Mouse (Mus musculus): ENCODE results near the gene 4930519P11Rik.

The 4930519P11Rik gene

GRCm38 (mm10) chr2:154613118-154614115 lies at the start of gene 4930519P11Rik, which contains the start of gene Zfp341:
4930519P11Rik (minus strand) TSS chr2:154613437.
Zfp341 (plus strand) TSS chr2:154613297.
- DNase-seq (ENCODE audit: low spot score), result peak; percentile 52

DNA sequence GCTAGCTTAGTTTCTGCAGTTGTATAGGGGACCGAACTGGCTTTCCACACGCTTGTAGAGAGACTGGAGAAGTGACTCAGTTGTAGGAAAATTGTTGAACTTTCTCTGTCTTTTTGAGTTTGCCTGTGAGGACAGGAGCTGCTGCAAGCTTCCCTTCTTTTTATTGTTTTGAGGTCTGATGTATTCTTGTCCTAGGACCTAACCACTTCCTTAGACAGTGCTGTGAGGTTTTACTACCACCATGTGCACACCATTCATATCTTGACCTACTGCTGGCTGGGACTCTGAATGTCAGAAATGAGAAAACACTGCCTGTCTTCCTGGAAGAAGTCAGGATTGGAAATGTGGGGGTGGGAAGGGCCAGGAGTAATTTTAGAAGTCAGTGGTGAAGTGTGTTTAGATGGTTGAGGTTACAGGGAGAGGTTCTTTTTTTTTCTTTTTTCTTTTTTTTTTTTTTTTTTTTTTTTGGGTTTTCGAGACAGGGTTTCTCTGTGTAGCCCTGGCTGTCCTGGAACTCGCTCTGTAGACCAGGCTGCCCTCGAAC lies 46.4 kb upstream of the 4930519P11Rik start:
- no peak for DNase-seq (ENCODE audit: low spot score)

- no peak for DNase-seq (ENCODE audit: low spot score)
These were observed 45.8 kb upstream of the 4930519P11Rik start for GRCm38 (mm10) chr2:154659070-154659469.

DNA sequence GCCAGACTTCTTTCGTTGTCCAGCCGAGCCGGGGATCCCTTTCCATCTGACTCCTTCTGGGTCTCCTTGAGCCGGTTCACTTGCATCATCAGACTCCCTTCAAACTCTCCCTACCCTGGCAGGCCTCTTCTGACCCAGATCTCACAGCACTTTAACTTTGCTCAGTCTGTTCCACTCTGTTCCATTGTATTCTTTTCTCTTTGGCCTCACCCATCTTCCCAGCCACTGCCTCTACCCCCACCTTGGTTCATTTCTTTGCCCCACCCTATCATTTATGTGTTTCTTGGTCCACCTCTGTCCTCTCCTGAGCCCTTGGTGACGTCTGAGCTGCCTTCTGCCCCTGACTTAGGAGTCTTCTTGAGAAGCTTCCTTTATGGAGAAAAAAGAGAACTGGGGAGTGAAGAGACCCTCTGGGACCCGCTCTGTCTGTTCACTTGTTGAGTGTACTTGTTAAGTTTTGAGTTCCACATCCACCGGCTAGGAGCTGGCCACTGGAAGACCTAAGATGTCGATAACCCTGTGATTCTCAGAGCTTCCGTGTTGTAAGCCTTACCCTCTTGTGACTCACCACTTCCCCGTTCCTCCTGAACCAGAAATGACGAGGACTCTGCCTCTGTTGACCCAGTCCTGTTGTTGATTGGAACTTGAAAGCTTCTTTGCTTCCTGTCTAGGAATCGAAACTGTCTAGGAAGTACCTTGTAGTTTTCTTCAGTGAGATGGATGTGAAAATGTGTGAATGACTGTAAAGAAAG lies 44.4 kb upstream of the 4930519P11Rik start:
- DNase-seq (ENCODE audit: low spot score), result no peak

- DNase-seq (ENCODE audit: low spot score), result peak; percentile 87
These were observed 43.7 kb upstream of the 4930519P11Rik start for GRCm38 (mm10) chr2:154656710-154657485.

DNA sequence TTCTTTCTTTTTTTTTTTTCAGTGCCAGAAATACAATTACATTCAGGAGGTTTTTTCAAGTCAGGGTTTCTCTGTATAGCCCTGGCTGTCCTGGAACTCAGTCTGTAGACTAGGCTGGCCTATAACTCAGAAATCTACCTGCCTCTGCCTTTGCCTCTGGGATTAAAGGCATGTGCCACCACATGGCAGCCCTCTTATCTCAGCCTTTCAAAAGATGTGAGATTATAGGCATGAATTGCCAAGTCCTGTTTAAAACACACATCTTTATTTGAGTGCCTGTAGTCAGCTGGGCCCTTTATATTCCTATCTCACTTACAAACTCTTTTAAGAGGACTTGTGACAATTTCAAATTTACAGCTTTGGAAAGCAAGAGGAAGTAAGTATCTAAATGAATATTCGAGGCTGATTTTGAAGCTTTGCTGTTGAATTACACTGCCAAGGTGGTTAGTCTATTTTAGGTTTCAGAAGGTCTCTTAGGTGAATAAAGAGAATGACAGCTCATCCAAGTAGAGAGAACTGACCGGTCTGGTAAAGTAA lies 42.7 kb upstream of the 4930519P11Rik start:
- DNase-seq (ENCODE audit: low spot score), result no peak

DNA sequence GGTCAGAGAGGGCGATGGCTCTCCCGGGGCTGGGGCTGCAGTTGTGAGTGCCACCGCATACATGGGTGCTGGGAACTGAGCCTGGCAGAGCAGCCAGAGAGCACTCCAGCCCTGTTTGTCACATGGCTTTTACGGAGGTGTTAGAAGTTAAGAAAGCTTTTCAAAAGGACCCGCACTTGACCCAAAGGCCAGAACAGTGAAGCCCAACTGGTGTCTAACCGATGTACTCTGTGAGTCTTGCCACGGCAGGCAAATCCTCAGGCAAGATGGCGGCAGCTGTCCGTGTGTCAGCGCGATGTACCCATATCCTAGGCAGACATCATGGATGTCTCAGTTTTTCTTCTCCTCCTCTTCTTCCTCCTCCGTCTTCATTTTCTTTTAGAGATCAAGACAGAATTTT lies 41.7 kb upstream of the 4930519P11Rik start:
- no peak for DNase-seq (ENCODE audit: low spot score)

DNA sequence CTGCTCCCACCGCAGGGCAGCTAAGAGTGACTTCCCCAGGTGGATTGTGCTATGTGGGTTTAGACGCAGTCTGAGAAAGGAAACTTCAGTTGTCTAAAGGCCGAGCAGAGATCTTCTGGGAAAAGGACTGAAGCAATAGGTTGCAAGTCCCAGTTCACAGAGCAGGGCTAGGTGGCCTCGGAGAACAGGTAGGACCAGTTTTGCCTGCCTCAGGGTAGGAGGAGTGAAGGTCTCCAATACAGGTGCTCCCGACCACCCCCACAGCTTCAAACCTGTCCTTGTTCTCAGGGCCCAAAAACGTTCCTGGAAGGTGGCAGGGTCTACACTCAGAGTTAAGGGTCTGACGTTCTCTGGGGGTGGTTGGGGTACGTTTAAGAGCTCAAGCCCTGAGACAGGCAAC lies 38.1 kb upstream of the 4930519P11Rik start, which contains the start of gene Chmp4b:
Chmp4b (plus strand) TSS at position 343 of the 400 bp plus-strand sequence.
- no peak for DNase-seq (ENCODE audit: low spot score)

- DNase-seq (ENCODE audit: low spot score), result no peak
These were observed 37.2 kb upstream of the 4930519P11Rik start for GRCm38 (mm10) chr2:154650404-154650803.

DNA sequence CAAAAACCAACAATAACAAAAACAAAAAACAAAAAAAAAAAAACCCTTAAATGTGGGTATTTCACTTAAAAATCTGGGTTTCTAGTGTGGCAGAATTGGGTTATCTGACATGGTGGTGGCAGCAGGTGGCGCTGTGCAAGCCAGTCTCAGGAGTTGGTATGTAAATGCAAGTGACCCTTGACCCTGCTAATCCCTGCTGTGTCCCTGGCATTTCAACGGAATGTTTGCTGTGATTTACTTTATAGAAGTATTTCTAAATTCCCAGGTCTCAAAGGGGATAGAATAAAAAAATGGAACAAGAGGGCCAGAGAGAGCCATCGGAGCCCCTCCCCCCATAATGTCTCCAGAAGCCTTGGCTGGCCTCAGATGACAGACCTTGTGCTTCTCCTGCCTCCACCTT lies 34.8 kb upstream of the 4930519P11Rik start:
- DNase-seq (ENCODE audit: low spot score), result no peak

GRCm38 (mm10) chr2:154646634-154647033 lies 33.4 kb upstream of the 4930519P11Rik start:
- no peak for DNase-seq (ENCODE audit: low spot score)

GRCm38 (mm10) chr2:154642712-154643385 lies 29.6 kb upstream of the 4930519P11Rik start:
- no peak for DNase-seq (ENCODE audit: low spot score)

DNA sequence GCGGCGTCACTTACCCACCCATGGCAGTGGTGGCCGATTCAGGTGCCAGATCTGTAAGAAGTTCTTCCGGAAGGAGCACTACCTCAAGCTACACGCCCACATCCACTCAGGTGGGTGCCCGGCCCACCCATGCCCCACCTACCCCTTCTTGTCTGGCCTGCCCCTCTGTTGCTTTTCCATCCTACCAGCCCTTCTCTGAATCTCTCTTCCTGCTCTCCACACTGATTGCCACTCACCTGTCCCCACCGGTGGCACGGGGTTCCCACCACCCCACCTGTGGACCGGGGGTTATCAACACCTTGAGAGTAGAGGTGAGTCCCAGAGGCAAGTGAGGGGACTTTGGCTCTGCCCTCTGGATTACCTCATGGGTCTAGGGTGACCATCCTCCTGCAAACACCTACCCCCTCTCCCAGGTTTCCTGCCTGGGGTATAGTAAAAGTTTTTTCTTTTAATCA lies 28.8 kb upstream of the 4930519P11Rik start:
- DNase-seq (ENCODE audit: low spot score), result no peak

DNA sequence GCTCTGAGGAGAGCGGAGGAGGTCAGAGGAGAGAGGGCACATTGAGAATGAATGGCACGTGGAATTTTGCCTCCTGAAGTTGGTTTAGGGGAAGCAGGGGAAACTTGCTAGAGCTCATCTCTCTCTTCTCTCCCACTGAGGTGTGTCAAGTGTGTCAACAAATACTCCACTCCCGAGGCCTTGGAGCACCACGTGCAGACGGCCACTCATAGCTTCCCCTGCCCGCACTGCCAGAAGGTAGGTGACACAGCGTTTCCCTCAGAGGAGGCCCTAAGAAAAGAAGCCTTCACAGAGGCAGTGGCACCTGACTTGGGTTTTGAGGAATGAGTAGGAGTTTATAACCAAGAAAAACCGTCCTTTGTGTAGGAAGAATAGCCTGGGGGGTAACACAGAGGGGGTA lies 27.9 kb upstream of the 4930519P11Rik start:
- no peak for DNase-seq (ENCODE audit: low spot score)

GRCm38 (mm10) chr2:154639115-154639514 lies 25.9 kb upstream of the 4930519P11Rik start:
- no peak for DNase-seq (ENCODE audit: low spot score)

GRCm38 (mm10) chr2:154638521-154638920 lies 25.3 kb upstream of the 4930519P11Rik start:
- no peak for DNase-seq (ENCODE audit: low spot score)

DNA sequence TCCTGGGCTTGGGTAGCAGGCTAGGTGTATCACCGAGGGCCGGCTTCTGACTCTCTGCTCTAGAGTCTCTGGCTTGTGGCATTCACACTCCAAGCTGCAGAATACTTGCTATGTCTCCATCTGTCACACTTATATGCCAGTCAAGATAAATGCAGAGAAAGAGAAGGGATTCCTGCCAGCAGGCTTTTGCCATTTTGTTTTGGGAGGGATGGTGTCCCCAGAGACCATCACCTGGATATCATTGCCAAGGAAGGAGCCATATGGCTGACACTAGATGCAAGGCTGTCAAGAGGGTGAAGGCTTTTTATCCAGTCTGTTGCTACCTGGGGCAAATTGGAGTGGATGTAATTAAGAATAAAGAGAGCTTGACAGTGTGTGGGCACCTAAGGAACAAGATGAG lies 22.6 kb upstream of the 4930519P11Rik start:
- no peak for DNase-seq (ENCODE audit: low spot score)

GRCm38 (mm10) chr2:154633876-154634644 lies 20.8 kb upstream of the 4930519P11Rik start:
- DNase-seq (ENCODE audit: low spot score), result no peak

GRCm38 (mm10) chr2:154633039-154633742 lies 20.0 kb upstream of the 4930519P11Rik start:
- DNase-seq (ENCODE audit: low spot score), result no peak
